ENCODE assay signal across 7 mouse cellular contexts in the genomic region with DNA sequence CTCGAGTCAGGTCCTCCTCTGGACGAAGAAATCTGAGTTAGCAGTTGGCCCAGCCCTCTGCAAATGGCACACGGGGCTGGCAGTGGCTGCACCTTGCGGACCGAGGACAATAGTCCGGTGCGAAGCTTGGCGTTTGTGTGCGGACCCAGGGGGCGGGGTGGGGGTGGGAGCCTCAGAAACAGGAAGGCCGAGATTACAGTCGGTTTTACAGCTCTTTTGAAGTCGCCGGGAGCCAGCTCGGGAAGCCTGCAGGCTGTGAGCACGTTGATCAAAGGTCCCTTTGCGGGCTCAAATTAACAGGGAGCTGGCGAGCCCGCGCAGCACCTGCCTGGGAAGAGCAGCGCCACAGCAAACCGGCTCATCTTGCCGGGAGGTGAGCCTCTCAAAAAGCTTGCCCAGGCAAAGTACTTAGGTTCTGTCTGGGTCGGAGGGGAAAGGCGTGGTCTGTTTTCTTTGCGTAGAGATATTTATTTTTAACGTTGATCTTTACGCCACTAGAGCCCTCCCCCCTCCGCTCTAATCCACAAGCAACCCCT. TPM values are rescaled to one million over a fixed set of nuclear protein-coding genes. Genes with fewer than 3 reads are reported as not detected.
A peak's percentile ranks its signal among the peaks of the same experiment; 100 is the strongest.
DNase-seq lines count a peak whose midpoint lies in the region; ATAC-seq and TF ChIP-seq lines count a peak whose summit lies in the region.

No protein-coding gene starts in this region.

- peak; percentile 60 for ATAC-seq in lung, postnatal 0 days
- peak; percentile 66 for ATAC-seq in stomach, embryonic 16.5 days (ENCODE audit: insufficient read depth, low FRiP score)

- in situ Hi-C loops in ES-E14 (cut with MboI; ENCODE audit: low sequenced_read_pairs in 2 of 2, unreplicated experiment in 2 of 2): no loop called here

- peaks cover 13% of the 10 kb centered on the region for H3K36me3 ChIP-seq in ES-E14 (ENCODE audit: control insufficient read depth, insufficient read depth, low read length, poor library complexity, severe bottlenecking)
- H3K36me3 ChIP-seq in kidney, adult 2 months (ENCODE audit: control insufficient read depth, insufficient read depth, low read length): no peaks in the 10 kb centered on the region
- H3K36me3 ChIP-seq in lung, postnatal 0 days (ENCODE audit: insufficient read depth, low read length): no peaks in the 10 kb centered on the region
- H3K36me3 ChIP-seq in stomach, embryonic 16.5 days (ENCODE audit: control insufficient read depth, insufficient read depth, low read length): no peaks in the 10 kb centered on the region

- H3K9ac ChIP-seq in ES-E14 (ENCODE audit: insufficient read depth, low read depth, low read length, poor library complexity, severe bottlenecking): peak overlapping the region; percentile 90
- peak overlapping the region; percentile 48; the same call in 1 of the 2 replicates for H3K9ac ChIP-seq in lung, postnatal 0 days (replicated peaks; ENCODE audit: low read depth)
- peak overlapping the region; percentile 69 for H3K9ac ChIP-seq in stomach, embryonic 16.5 days (ENCODE audit: low read length)

- TF ChIP-seq CTCF in kidney, adult 2 months (conservative IDR thresholded peaks at IDR 0.05; ENCODE audit: insufficient read depth, insufficient read length, low read depth, low read length): no peak
- TF ChIP-seq CTCF in lung, postnatal 0 days (IDR thresholded peaks at IDR 0.05): no peak

- 0 out of 2 replicates have a peak, but pooled peaks have one; percentile 9 for TF ChIP-seq EP300 in lung, postnatal 0 days (IDR thresholded peaks at IDR 0.05)

- peak overlapping the region; percentile 60 to 79 for H3K4me3 ChIP-seq in ES-E14 (ENCODE audit: insufficient read depth in 1 of 2, low read depth in 1 of 2, low read length in 2 of 2, poor library complexity in 1 of 2, severe bottlenecking in 1 of 2)
- H3K4me3 ChIP-seq in kidney, adult 2 months (ENCODE audit: insufficient read depth, low read depth, low read length): peak overlapping the region; percentile 27
- H3K4me3 ChIP-seq in lung, postnatal 0 days (ENCODE audit: low read depth, low read length): peak overlapping the region; percentile 40
- peak overlapping the region; percentile 47 for H3K4me3 ChIP-seq in stomach, embryonic 16.5 days (replicated peaks; ENCODE audit: low read length)

- TF ChIP-seq POLR2A in kidney, adult 2 months (IDR thresholded peaks at IDR 0.05; ENCODE audit: low read depth, low read length): no peak

- H3K9me3 ChIP-seq in ES-E14 (ENCODE audit: control insufficient read depth, insufficient read depth, low read depth, low read length): no peaks in the 10 kb centered on the region
- no peaks in the 10 kb centered on the region for H3K9me3 ChIP-seq in lung, postnatal 0 days (ENCODE audit: low read length)
- no peaks in the 10 kb centered on the region for H3K9me3 ChIP-seq in stomach, embryonic 16.5 days (replicated peaks; ENCODE audit: control insufficient read depth, low read length)

- no peaks in the 10 kb centered on the region for H3K27me3 ChIP-seq in kidney, adult 2 months (replicated peaks; ENCODE audit: control insufficient read depth, insufficient read depth, low read length)
- H3K27me3 ChIP-seq in lung, postnatal 0 days (replicated peaks; ENCODE audit: insufficient read depth, low read length): no peaks in the 10 kb centered on the region
- H3K27me3 ChIP-seq in stomach, embryonic 16.5 days (ENCODE audit: control insufficient read depth, insufficient read depth, low read length): 0 out of 2 replicates have a peak, but pooled peaks cover 6% of the 10 kb centered on the region

- peaks cover 8 to 14% of the 10 kb centered on the region in 2 experiments for H3K4me1 ChIP-seq in ES-E14 (ENCODE audit: control insufficient read depth in 2 of 2, insufficient read depth in 2 of 2, low read length in 2 of 2, poor library complexity in 1 of 2)
- H3K4me1 ChIP-seq in kidney, adult 2 months (ENCODE audit: control insufficient read depth, insufficient read depth, low read length): no peaks in the 10 kb centered on the region
- H3K4me1 ChIP-seq in lung, postnatal 0 days (ENCODE audit: insufficient read depth, low read depth, low read length): peaks cover 6% of the 10 kb centered on the region; the same call in 1 of the 2 replicates
- H3K4me1 ChIP-seq in stomach, embryonic 16.5 days (ENCODE audit: control insufficient read depth, insufficient read depth, low read length): peaks cover 13% of the 10 kb centered on the region; the same call in 1 of the 2 replicates

- H3K4me2 ChIP-seq in lung, postnatal 0 days (replicated peaks; ENCODE audit: low read depth, low read length): peak overlapping the region; percentile 83
- H3K4me2 ChIP-seq in stomach, embryonic 16.5 days (ENCODE audit: low read depth, low read length): peak overlapping the region; percentile 75

- no peak for DNase-seq in ES-E14 (ENCODE audit: low read depth, low spot score)
- peak; percentile 40 to 51 for DNase-seq in adrenal gland, postnatal 36 days
- peak; percentile 17 for DNase-seq in heart, adult 8-10 months (ENCODE audit: low spot score)
- peak; percentile 75 for DNase-seq in kidney, adult 2 months
- peak; percentile 53 for DNase-seq in lung, postnatal 0 days (ENCODE audit: low spot score)
- DNase-seq in gastrocnemius, adult 18-20 months (ENCODE audit: low spot score): no peak

- peak overlapping the region; percentile 97 for H3K27ac ChIP-seq in ES-E14 (ENCODE audit: insufficient read depth, low read depth, low read length, poor library complexity, severe bottlenecking)
- H3K27ac ChIP-seq in kidney, adult 2 months (ENCODE audit: insufficient read depth, low read depth, low read length): no peak overlapping the region
- H3K27ac ChIP-seq in lung, postnatal 0 days (ENCODE audit: low read length): 0 out of 2 replicates have a peak overlapping the region, but pooled peaks have one; percentile 21
- peak overlapping the region; percentile 77 for H3K27ac ChIP-seq in stomach, embryonic 16.5 days (ENCODE audit: low read length)

- WGBS in kidney, adult 2 months: 3% methylated on average over 29 of the region's 29 CpGs
- WGBS in lung, postnatal 0 days: 2% methylated on average over 29 of the region's 29 CpGs
- 3% methylated on average over 29 of the region's 29 CpGs for WGBS in stomach, embryonic 16.5 days

TF ChIP-seq in ES-E14, 5 proteins besides CTCF, POLR2A, EP300 and RAD21:
- no peak for TF ChIP-seq ZC3H11A (IDR thresholded peaks at IDR 0.05; ENCODE audit: borderline replicate concordance, low read depth, low read length)
- TF ChIP-seq MAFK (IDR thresholded peaks at IDR 0.05; ENCODE audit: insufficient read depth, low read depth, low read length): no peak
- TF ChIP-seq CHD2 (IDR thresholded peaks at IDR 0.05; ENCODE audit: low read depth, low read length): no peak
- TF ChIP-seq HCFC1 (IDR thresholded peaks at IDR 0.05; ENCODE audit: borderline replicate concordance, insufficient read depth, low read length): no peak
- no peak for TF ChIP-seq ZNF384 (IDR thresholded peaks at IDR 0.05; ENCODE audit: low read depth, low read length)

RNA-seq across cellular contexts. Expression of a gene that starts 18.8 kb away (rescaled TPM):
- total RNA-seq in ES-E14 (2012; rRNA removed): 74.6 and 87.1 TPM in 2 replicates
- 10 to 100 TPM; 42.0 to 48.8 TPM for total RNA-seq in adrenal gland, postnatal 36 days (2021)
- total RNA-seq in heart, adult 8-10 months (2022): 1 to 10 TPM; 2.8 to 4.8 (median 3.9) TPM
- 20.1 and 20.7 TPM in 2 replicates for polyA plus RNA-seq in kidney, adult 2 months (2012; rRNA removed)
- 45.2 and 46.8 TPM in 2 replicates for polyA plus RNA-seq in lung, postnatal 0 days (2015; fragmentation: Nextera tagmentation; extraction: Ambion mirVana)
- polyA plus RNA-seq in stomach, embryonic 16.5 days (2015; fragmentation: Nextera tagmentation; extraction: Ambion mirVana): 56.5 and 60.1 TPM in 2 replicates
- 1 to 10 TPM; 4.2 to 9.3 TPM for total RNA-seq in gastrocnemius, adult 18-20 months (2021)

Comparison
In these comparisons a context has a peak if more than half of its experiments do, and no peak if none do; other contexts are left out.
1. DNase-seq: peak in adrenal gland, postnatal 36 days (2 of 2), heart, adult 8-10 months (single experiment), kidney, adult 2 months (single experiment) and lung, postnatal 0 days (single experiment); none in ES-E14 (single experiment) and gastrocnemius, adult 18-20 months (single experiment).
2. Peak in every context shown above with its lines, with median percentiles within 50 percentile points of each other: H3K4me3 ChIP-seq and H3K9ac ChIP-seq.